Mouse (Mus musculus): ENCODE measurements around the gene Gm31571. TPM values are rescaled to one million over a fixed set of nuclear protein-coding genes. Genes with fewer than 3 reads are reported as not detected.
"Not testable (repeated sequence)": the region's sequence is repeated elsewhere in the genome, so short reads cannot be mapped to it uniquely, and the experiment has no call there.

The Gm31571 gene
- not detected for total RNA-seq (2021)

GRCm38 (mm10) chrY:22051253-22051652 is at the start of gene Gm31571:
TSS of gene Gm31571 (minus strand) at chrY:22051353.
- not testable (repeated sequence) for DNase-seq (ENCODE audit: extremely low spot score in 1 of 2, low spot score in 1 of 2)

Measured in layer of hippocampus, postnatal 25 days (tissue).